Mouse (Mus musculus) mesoderm, embryonic 11.5 days (tissue): Measurements from ENCODE around the gene Olfr967.
"Not testable (repeated sequence)": the region's sequence is repeated elsewhere in the genome, so short reads cannot be mapped to it uniquely, and the experiment has no call there.

Experiments
- DNase-seq: peaks from one replicate; pipeline ENCODE4 v3.0.0-alpha.2; 2012; ENCODE audit warnings: low read depth, low spot score

Gene Olfr967

DNA sequence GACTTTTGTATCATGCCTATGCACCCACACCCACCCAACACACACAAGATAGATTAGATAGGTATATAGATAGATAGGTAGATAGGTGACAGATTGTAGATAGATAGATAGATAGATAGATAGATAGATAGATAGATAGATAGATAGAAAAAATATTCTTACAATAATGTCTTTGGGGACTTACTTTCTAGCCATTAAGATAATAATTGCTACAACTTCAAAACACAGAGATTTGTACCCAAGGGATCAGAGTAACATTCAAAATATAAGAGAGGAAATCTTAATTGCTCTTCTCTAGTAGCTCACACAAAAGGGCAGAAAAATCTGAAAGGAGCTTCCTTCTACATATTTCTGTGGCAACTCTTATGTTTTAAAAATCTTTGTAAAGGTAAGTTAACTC lies at the start of gene Olfr967:
Olfr967 (plus strand) TSS at position 301 of the 400 bp plus-strand sequence.
- no peak for DNase-seq

DNA sequence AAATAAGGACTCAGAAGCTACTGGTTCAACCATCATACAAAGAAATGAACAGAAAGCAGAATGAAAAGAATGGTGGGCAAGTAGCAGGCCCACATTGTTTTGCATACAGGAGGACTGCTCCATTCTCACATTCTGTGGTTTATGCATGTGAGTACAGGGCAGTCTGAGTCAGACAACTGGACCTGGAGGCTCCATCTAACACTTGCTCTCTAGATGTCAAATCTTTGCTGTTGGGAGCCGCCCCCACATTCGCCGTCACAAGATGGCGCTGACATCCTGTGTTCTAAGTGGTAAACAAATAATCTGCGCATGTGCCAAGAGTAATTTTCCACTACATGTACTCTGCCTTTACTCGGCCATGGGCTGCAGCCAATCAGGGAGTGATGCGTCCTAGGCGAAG lies 44.9 kb upstream of the Olfr967 start:
- DNase-seq = not testable (repeated sequence)

DNA sequence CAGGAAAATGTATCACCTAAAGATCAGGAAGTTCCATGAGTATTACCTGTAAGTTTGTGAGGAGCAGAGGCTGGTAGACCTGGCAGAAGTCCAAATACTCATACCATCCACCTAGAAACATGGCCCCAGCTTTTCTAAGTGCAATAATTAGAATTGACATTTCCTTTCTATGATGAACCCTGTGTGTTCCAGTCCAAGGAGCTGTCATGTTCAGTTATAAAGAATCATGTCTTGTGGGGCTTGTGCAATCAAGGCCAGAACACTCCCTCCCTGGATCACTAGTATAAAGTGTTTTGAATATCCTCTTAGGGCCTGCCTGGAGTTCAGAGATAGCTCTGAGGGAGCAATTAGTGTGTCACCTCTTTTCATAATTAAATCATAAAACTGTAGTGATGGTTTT lies 39.0 kb upstream of the Olfr967 start, which contains the start of gene Olfr149:
Olfr149 (minus strand) TSS at position 101 of the 400 bp plus-strand sequence.
- no peak for DNase-seq

DNA sequence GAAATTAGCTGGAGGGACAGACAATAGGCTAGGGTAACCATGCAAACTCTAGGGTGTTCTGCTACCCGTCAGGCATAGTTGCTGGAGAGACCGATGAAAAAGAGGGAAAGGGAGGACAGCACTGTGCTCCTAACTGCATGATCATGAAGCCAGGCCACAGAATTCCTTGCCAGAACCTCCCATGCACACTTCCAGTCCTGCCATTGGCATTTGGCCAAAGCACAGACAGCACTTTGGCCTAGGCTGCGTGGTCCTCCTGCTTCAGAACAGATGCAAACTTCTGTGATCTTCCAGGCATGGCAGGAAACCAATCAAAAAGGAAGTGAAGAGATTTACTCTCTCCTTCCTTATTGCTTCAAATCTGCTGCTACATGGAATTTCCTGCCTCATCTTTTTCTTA lies 37.1 kb upstream of the Olfr967 start:
- DNase-seq = no peak

DNA sequence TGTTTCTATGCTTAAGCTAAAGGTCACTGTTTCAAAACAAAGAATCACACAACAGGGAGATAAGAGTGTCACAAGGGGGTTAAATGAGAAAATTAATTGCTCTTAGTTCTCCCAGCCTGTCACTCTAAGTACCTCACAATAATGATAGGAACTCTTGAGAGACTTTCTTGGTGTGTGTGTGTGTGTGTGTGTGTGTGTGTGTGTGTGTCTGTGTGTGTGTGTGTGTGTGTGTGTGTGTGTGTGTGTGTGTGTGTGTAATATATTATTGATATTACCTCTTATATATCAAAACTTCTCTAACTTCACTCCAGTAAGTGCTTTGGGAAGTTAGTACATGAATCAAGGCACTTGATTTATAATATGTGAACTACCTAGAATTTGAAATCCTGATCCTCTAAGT lies 35.0 kb upstream of the Olfr967 start, which contains the start of gene Olfr965:
Olfr965 (plus strand) TSS at position 301 of the 400 bp plus-strand sequence.
- no peak for DNase-seq

DNA sequence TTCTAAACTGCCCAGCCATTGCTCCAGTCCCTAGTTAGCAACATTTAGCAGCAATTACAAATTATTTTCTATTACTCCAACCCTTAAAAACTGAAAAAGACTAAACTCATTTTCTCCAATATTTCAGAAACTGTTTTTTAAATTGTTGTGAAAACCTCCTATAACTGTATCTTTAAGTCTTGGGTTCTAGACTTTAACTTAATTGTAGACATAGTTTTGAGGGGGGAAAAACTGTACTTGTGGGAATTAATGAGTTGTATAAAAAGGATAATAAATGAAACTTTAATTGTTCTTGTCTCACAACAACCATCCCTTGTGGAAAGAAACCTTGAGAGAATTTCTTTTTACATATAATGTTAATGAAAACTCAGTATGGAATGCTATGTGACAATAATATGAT lies 15.4 kb upstream of the Olfr967 start, which contains the start of gene Olfr150:
Olfr150 (plus strand) TSS at position 301 of the 400 bp plus-strand sequence.
- no peak for DNase-seq

DNA sequence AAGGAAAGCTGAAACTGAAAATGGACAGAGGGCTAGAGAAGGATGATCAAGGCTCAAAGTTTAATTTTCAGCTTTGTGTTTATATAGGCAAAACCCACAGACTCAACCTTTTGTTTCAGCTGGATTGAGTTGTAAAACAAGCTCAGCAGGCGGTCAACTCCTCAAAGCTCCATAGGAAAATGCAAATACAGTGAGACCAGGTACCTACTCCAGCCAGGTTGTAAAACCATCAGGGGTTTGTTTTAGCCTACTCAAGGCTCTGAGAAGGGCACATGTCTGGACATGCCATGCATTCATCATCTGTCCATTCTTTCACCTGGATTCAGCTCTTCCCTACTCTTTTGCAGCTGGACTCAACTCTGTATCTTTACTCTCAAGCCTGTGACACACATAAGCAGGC lies 5.3 kb upstream of the Olfr967 start:
- DNase-seq = no peak

DNA sequence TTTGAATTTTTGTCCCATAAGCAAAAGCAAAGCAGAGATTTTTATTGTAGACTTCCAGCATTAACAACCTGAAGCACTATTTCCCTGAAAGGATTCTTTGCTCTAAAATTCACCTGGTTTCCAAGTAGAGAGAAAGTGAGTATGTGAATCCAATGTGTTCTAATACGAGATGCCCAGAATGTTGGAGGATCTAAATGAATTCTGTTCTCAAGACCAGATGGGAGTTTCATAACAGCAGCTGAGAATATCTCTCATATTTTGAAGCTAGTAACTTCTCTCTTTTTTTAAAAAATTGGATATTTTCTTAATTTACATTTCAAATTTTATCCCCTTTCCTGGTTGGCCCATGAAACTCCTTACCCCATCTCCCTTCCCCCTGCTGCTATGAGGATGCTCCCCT lies 379 bp downstream of the Olfr967 start:
- no peak for DNase-seq

DNA sequence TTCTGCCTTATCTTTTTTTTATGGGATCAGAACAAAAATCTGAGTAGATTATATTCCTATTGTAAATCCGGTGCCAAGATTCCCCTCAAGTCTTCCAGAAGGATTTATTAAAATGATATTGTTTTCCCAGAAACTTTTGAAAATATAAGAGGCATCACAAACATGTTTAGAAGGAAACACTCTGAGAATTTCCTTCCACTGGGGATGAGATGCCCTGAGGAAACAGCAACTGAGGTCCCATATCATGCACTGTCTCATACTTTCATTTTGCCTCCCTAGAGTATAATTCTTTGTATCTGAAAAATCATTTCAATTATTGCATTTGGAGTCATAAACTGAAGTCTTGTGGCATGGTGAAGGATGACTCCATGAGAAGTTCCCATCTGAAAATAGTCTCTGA lies 37.1 kb downstream of the Olfr967 start, which contains the start of gene Olfr968:
Olfr968 (minus strand) TSS at position 101 of the 400 bp plus-strand sequence.
- DNase-seq = no peak

DNA sequence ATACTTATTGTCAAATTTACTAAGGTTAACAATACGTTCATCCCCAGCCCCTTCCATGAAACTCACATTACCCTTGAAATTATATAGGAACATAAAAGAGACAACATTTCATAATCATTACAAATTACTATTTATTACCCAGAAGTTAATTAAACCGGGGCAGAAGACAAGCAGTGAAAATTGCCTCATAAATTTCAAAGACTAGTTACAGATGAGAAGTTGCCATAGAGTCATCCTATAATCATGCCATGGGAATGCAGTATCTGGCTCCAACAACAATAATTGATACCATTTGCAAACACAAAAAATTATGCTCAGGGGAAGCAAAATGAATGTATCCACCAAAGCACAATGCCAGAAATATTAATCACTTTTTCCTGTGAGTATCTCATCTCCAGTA lies 44.5 kb downstream of the Olfr967 start, which contains the start of gene Olfr969:
Olfr969 (plus strand) TSS at position 388 of the 400 bp plus-strand sequence.
- no peak for DNase-seq
